In genomic region chr6:91486736-91487453, GRCm38 (mm10) we compare ENCODE assay signal across 24 mouse cellular contexts. TPM values are rescaled to one million over a fixed set of nuclear protein-coding genes. Genes with fewer than 3 reads are reported as not detected.
DNase-seq lines count a peak whose midpoint lies in the region; ATAC-seq and TF ChIP-seq lines count a peak whose summit lies in the region.
"Had no signal": no experiment of that assay in that cellular context is flagged by ENCODE, and none has a peak within 500 bp of the region (broad histone marks: within the 10 kb centered on the region; RNA-seq: fewer than 3 reads in every experiment).

No protein-coding gene starts in this region.

- peaks cover 93% of the 10 kb centered on the region for H3K36me3 ChIP-seq in kidney, embryonic 14.5 days (ENCODE audit: control insufficient read depth, insufficient read depth, low read length)

- WGBS in olfactory bulb, adult 2 months: 88% methylated on average over 15 of the region's 15 CpGs
- 91% methylated on average over 15 of the region's 15 CpGs for WGBS in kidney, embryonic 14.5 days

- peak; percentile 23 for DNase-seq in gastrocnemius, postnatal 25 days
- no peak for DNase-seq in gastrocnemius, adult 18-20 months (ENCODE audit: low spot score)
- peak; percentile 32 to 34 for DNase-seq in heart, adult 9 months (ENCODE audit: low spot score in 2 of 2)
- DNase-seq in heart, postnatal 4 days: no peak
- peak; percentile 56 for DNase-seq in adipocyte (ENCODE audit: low spot score)
- DNase-seq: adrenal gland, adult 2 months; adrenal gland, postnatal 25 days; cerebellum, adult 2 months; cerebellum, postnatal 14 days; embryo, embryonic 11 days; kidney, adult 2 months had no signal

- H3K27me3 ChIP-seq in kidney, embryonic 14.5 days (ENCODE audit: control insufficient read depth, insufficient read depth, low read length): no peaks in the 10 kb centered on the region
- H3K27me3 ChIP-seq: CH12.LX; embryonic facial prominence, embryonic 15.5 days; forebrain, embryonic 15.5 days; heart, embryonic 13.5 days; Patski had no signal

- no peak for TF ChIP-seq CTCF in olfactory bulb, adult 2 months (IDR thresholded peaks at IDR 0.05; ENCODE audit: insufficient read depth, low read depth, low read length)

- H3K9me3 ChIP-seq in kidney, embryonic 14.5 days (ENCODE audit: control insufficient read depth, low read length): no peaks in the 10 kb centered on the region
- H3K9me3 ChIP-seq: embryonic facial prominence, embryonic 15.5 days; forebrain, embryonic 10.5 days; forebrain, embryonic 15.5 days; heart, embryonic 13.5 days; hindbrain, embryonic 10.5 days had no signal

- no peak overlapping the region for H3K9ac ChIP-seq in kidney, embryonic 14.5 days (ENCODE audit: low read depth, low read length)
- H3K9ac ChIP-seq: embryonic facial prominence, embryonic 15.5 days; forebrain, embryonic 15.5 days; heart, embryonic 13.5 days; hindbrain, embryonic 14.5 days had no signal

- ATAC-seq in kidney, embryonic 14.5 days (ENCODE audit: low FRiP score, low TSS enrichment): no peak
- ATAC-seq: activated CD4-positive, CD25-positive, alpha-beta regulatory T cell, adult 4 months; forebrain, embryonic 15.5 days; intestine, embryonic 16.5 days; Patski had no signal

- H3K4me3 ChIP-seq in olfactory bulb, adult 2 months (ENCODE audit: insufficient read depth, low read depth, low read length): no peak overlapping the region
- no peak overlapping the region for H3K4me3 ChIP-seq in kidney, embryonic 14.5 days (ENCODE audit: low read length)
- H3K4me3 ChIP-seq: embryonic facial prominence, embryonic 15.5 days; erythroblast, embryonic 14.5 days; forebrain, embryonic 10.5 days; forebrain, embryonic 15.5 days; heart, embryonic 13.5 days; hindbrain, embryonic 10.5 days had no signal

- no peak overlapping the region for H3K4me2 ChIP-seq in kidney, embryonic 14.5 days (replicated peaks; ENCODE audit: low read depth, low read length)
- H3K4me2 ChIP-seq: embryonic facial prominence, embryonic 15.5 days; forebrain, embryonic 15.5 days; heart, embryonic 13.5 days; hindbrain, embryonic 14.5 days had no signal

- H3K27ac ChIP-seq in olfactory bulb, adult 2 months (ENCODE audit: insufficient read depth, low read depth, low read length): 0 out of 2 replicates have a peak overlapping the region, but pooled peaks have one; percentile 4
- no peak overlapping the region for H3K27ac ChIP-seq in kidney, embryonic 14.5 days (ENCODE audit: low read depth, low read length)
- H3K27ac ChIP-seq: embryonic facial prominence, embryonic 15.5 days; forebrain, embryonic 10.5 days; forebrain, embryonic 15.5 days; heart, embryonic 13.5 days; hindbrain, embryonic 10.5 days; hindbrain, embryonic 14.5 days had no signal

- TF ChIP-seq POLR2A in olfactory bulb, adult 2 months (IDR thresholded peaks at IDR 0.05; ENCODE audit: insufficient read depth, low read depth, low read length): no peak

- peaks cover 21% of the 10 kb centered on the region for H3K4me1 ChIP-seq in olfactory bulb, adult 2 months (ENCODE audit: control insufficient read depth, insufficient read depth, low read length)
- no peaks in the 10 kb centered on the region for H3K4me1 ChIP-seq in kidney, embryonic 14.5 days (ENCODE audit: control insufficient read depth, insufficient read depth, low read length)
- H3K4me1 ChIP-seq: embryonic facial prominence, embryonic 15.5 days; forebrain, embryonic 15.5 days had no signal

RNA-seq across cellular contexts. Expression of gene Tmem43, which starts 13.4 kb away (rescaled TPM):
- 10 to 100 TPM; 22.7 to 39.4 TPM for total RNA-seq in gastrocnemius, postnatal 25 days (2021)
- 10 to 100 TPM; 23.2 to 27.0 TPM for total RNA-seq in gastrocnemius, adult 18-20 months (2021)
- 10 to 100 TPM; 21.3 to 24.4 TPM for total RNA-seq in heart, postnatal 4 days (2021)
- polyA plus RNA-seq in olfactory bulb, adult 2 months (2012; ENCODE audit: insufficient read depth, insufficient read length, low replicate concordance, missing spikeins): not detected in 2 replicates
- 31.1 and 47.9 TPM in 2 replicates for polyA plus RNA-seq in kidney, embryonic 14.5 days (2014; fragmentation: Nextera tagmentation; extraction: Ambion mirVana)

RNA-seq across cellular contexts. Expression of gene Chchd4, which starts 13.5 kb away (rescaled TPM):
- 1 to 10 TPM; 8.6 to 8.7 TPM for total RNA-seq in gastrocnemius, postnatal 25 days (2021)
- 10 to 100 TPM in 1 of 2 experiments, 1 to 10 TPM in 1; 8.9 to 10.7 TPM for total RNA-seq in gastrocnemius, adult 18-20 months (2021)
- total RNA-seq in heart, postnatal 4 days (2021): 10 to 100 TPM; 19.3 to 19.8 TPM
- not detected in 2 replicates for polyA plus RNA-seq in olfactory bulb, adult 2 months (2012; ENCODE audit: insufficient read depth, insufficient read length, low replicate concordance, missing spikeins)
- polyA plus RNA-seq in kidney, embryonic 14.5 days (2014; fragmentation: Nextera tagmentation; extraction: Ambion mirVana): 31.7 and 33.1 TPM in 2 replicates

RNA-seq across cellular contexts. Expression of gene Xpc, which starts 28.8 kb away (rescaled TPM):
- total RNA-seq in gastrocnemius, postnatal 25 days (2021): 1 to 10 TPM; 6.4 to 6.9 TPM
- 1 to 10 TPM; 8.1 to 9.0 TPM for total RNA-seq in gastrocnemius, adult 18-20 months (2021)
- total RNA-seq in heart, postnatal 4 days (2021): 10 to 100 TPM in 1 of 2 experiments, 1 to 10 TPM in 1; 9.2 to 10.4 TPM
- not detected in 2 replicates for polyA plus RNA-seq in olfactory bulb, adult 2 months (2012; ENCODE audit: insufficient read depth, insufficient read length, low replicate concordance, missing spikeins)
- 15.8 and 25.4 TPM in 2 replicates for polyA plus RNA-seq in kidney, embryonic 14.5 days (2014; fragmentation: Nextera tagmentation; extraction: Ambion mirVana)

RNA-seq across cellular contexts. Expression of gene Lsm3, which starts 28.8 kb away (rescaled TPM):
- 10 to 100 TPM; 35.6 to 36.4 TPM for total RNA-seq in gastrocnemius, postnatal 25 days (2021)
- 10 to 100 TPM; 26.4 to 31.0 TPM for total RNA-seq in gastrocnemius, adult 18-20 months (2021)
- 100 to 1,000 TPM in 1 of 2 experiments, 10 to 100 TPM in 1; 96.0 to 101 TPM for total RNA-seq in heart, postnatal 4 days (2021)
- polyA plus RNA-seq in olfactory bulb, adult 2 months (2012; ENCODE audit: insufficient read depth, insufficient read length, low replicate concordance, missing spikeins): not detected in 2 replicates
- 332 and 459 TPM in 2 replicates for polyA plus RNA-seq in kidney, embryonic 14.5 days (2014; fragmentation: Nextera tagmentation; extraction: Ambion mirVana)

Comparison
In these comparisons a context has a peak if more than half of its experiments do, and no peak if none do; other contexts are left out.
1. DNase-seq: peak in gastrocnemius, postnatal 25 days (single experiment), heart, adult 9 months (2 of 2) and adipocyte (single experiment); none in gastrocnemius, adult 18-20 months (single experiment) and heart, postnatal 4 days (single experiment).